Mouse (Mus musculus) megakaryocyte progenitor cell, adult 5-6 weeks (primary cell): Measurements from ENCODE around the gene Hist1h3c. TPM values are rescaled to one million over a fixed set of nuclear protein-coding genes. Genes with fewer than 3 reads are reported as not detected.
"Not testable (repeated sequence)": the region's sequence is repeated elsewhere in the genome, so short reads cannot be mapped to it uniquely, and the experiment has no call there.

Experiments
- ATAC-seq: replicated peaks from 2 replicates; pipeline ENCODE4 v1.8.0; 2016; ENCODE audit warnings: mild to moderate bottlenecking, moderate TSS enrichment, inconsistent platforms; ENCODE audit not compliant: poor library complexity
- total RNA-seq, 2 experiments: library from RNA; stranded (forward) in 1 of 2; stranded (reverse) in 1 of 2; fragments of 157-497, 149-512 nt in 1 of 2; fragments of 200-1000 nt in 1 of 2; gene quantifications; 2 replicates each; pipeline versions ENCODE4 v1.2.3 to v1.2.4; 2015 to 2017

The Hist1h3c gene
- total RNA-seq, 2 experiments from 2014 or later, result 88.8 to 756 TPM

- no peak for ATAC-seq
Observed at GRCm38 (mm10) chr13:23708041-23708440, 37.4 kb downstream of the Hist1h3c start.

DNA sequence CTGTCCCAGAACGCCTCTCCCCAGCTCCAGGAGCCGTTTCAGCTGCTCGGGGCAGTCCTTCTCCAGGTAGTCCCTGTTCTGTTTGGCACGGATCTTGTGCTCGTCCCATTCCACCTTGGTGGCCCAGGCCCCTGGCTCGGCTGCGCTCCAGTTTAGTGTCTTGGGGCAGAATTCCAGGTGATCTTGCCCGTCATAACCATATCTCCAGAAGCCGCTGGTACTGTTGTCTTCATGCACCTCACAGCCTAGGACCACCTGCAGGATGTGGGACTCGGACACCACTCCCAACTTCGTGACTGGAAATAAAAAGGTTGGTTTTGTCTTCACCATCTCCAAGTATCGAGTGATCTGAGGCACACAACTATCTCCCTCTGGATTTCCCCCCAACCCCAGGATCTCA lies 38.6 kb downstream of the Hist1h3c start:
- ATAC-seq, result no peak

GRCm38 (mm10) chr13:23705751-23706356 lies 39.5 kb downstream of the Hist1h3c start:
- peak; percentile 38 for ATAC-seq

DNA sequence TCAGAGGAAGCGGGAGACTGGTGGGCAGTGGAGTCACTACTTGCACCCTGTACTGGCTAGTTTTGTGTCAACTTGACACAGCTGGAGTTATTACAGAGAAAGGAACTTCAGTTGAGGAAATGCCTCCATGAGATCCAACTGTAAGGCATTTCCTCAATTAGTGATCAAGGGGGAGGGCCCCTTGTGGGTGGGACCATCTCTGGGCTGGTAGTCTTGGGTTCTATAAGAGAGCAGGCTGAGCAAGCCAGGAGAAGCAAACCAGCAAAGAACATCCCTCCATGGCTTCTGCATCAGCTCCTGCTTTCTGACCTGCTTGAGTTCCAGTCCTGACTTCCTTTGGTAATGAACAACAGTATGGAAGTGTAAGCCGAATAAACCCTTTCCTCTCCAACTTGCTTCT lies 42.6 kb downstream of the Hist1h3c start:
- not testable (repeated sequence) for ATAC-seq

DNA sequence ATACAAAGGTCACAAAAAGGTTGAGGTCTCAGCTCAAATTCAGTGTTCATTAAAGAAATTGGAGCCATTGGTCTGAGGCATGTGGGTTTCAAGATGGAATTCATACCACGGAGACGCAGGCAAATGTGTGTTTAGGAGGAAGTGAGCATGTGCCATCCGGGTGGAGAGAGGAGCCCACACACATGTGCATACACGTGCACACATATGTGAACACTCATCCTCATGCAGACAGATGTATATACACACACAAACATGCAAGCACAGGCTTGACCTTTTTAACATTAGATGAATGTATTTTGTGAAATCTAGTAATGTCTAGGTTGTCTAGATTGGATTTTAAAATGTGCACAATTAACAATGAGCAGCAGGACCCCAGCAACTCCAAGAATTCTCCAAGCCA lies 43.2 kb downstream of the Hist1h3c start:
- no peak for ATAC-seq

DNA sequence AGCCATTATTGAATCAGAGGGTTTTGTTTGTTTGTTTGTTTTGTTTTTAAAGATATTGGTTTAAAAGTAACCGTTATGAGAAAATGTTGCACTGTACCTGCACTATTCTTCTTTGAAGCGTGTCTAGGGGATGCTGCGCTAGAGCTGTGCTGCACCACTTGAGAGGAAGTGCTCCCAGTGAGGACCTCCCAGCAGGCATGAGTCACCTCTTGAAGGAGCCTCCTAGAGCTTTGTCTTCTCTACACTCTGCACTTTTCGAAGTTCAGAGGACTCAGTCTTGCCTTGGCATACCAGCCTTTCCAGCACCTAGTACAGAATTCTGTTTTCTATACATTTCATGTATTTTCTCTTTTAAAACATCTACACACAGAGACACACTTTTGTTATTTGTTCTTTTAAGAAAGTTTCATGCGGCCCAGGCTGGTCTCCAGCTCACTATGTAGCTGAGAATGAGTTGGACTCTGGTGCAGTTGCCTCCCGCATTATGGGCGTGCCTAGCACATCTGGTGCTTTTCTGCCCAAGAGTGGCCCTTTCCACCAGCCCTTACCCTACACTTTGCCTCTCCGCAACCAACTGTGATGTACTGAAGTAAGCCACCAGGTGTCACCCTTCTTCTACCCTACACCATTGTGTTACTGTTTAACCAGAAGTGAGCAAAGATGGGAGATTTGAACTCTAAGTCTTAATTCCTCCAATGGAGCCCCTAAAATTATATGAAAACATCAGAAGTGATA lies 44.4 kb downstream of the Hist1h3c start:
- peak; percentile 64 for ATAC-seq

- no peak for ATAC-seq
Observed at GRCm38 (mm10) chr13:23699767-23700166, 45.6 kb downstream of the Hist1h3c start.

GRCm38 (mm10) chr13:23698996-23699395 lies 46.4 kb downstream of the Hist1h3c start:
- ATAC-seq, result no peak

- peak; percentile 79 for ATAC-seq
Observed at GRCm38 (mm10) chr13:23698300-23698693, 47.1 kb downstream of the Hist1h3c start, which contains the start of gene Hist1h4c. Gene Hist1h4c, minus strand, starts transcription at chr13:23698454.

DNA sequence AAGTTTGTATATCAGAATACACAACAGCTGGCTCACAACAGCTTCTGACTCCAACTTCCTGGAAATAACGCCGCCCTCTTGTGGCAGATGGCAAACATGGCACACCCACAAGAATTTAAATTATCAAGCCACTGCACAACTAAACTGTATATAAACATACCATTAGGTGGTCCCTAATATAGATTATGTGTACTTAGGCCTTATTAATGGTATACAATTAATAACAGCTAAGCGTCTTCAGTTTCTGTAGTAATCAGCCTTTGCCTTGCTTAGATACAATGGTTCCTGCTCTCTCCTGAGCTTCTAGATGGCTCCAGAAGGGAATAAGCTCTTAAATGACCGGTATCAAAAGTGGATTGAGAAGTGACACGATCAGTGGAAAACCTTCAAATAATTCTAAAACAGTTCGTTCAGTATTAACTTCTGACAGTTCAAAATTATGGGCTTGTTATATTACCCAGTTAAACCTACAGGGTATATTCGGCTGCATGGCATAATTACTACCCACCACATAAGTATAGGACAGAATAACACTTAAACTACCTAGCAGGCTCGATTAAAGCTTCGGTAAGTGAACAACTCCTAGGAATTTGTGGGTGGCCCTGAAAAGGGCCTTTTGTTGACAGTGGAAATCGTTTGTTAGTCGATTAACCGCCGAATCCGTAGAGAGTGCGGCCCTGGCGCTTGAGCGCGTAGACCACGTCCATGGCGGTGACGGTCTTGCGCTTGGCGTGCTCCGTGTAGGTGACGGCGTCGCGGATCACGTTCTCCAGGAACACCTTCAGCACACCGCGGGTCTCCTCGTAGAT lies 47.7 kb downstream of the Hist1h3c start:
- ATAC-seq, result peak; percentile 51

DNA sequence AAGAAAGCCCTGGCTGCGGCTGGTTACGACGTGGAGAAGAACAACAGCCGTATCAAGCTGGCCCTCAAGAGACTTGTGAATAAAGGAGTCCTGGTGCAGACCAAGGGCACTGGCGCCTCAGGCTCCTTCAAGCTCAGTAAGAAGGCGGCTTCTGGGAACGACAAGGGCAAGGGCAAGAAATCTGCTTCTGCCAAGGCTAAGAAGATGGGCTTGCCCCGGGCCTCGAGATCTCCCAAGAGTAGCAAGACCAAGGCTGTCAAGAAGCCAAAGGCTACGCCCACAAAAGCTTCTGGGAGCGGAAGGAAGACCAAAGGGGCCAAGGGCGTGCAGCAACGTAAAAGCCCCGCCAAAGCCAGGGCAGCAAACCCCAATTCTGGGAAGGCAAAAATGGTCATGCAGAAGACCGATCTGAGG lies 49.3 kb downstream of the Hist1h3c start:
- no peak for ATAC-seq

DNA sequence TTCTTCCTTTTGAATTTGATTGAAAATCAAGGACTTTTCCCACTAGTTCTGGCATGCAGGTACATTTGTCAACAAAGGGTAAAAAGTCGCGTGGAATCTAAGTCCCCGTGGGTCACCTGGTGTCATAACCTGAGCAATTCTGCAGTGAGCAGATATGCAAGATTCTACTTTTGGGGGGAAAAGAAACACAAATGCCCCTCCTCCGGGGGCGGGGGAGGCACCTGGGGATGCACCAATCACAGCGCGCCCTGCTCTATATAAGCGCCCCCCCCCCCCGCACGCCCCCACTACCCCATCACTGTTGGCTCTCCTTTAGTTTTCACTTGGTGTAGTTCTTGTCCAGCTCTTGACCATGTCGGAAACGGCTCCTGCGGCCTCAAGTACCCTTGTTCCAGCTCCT lies 49.9 kb downstream of the Hist1h3c start, which contains the start of gene Hist1h1t:
TSS of gene Hist1h1t (plus strand) at position 301 of the 400 bp plus-strand sequence.
- ATAC-seq, result no peak

Other genes with a start within 250 kb of the Hist1h3c start
Only the 30 nearest of the 37 such genes appear.
- gene Hist1h1d, start 192.3 kb downstream of the Hist1h3c start, total RNA-seq (2015), result 8.5 and 9.3 TPM in 2 replicates
- gene Hist1h1d, start 192.3 kb downstream of the Hist1h3c start, total RNA-seq (2017), result 112 TPM in 2 replicates
- 98.5 and 110 TPM in 2 replicates for gene Hist1h3e, start 183.2 kb downstream of the Hist1h3c start, total RNA-seq (2015)
- 286 and 398 TPM in 2 replicates for gene Hist1h3e, start 183.2 kb downstream of the Hist1h3c start, total RNA-seq (2017)
- gene Hist1h2ae, start 174.4 kb downstream of the Hist1h3c start, total RNA-seq (2015), result 5.3 and 9.4 TPM in 2 replicates
- gene Hist1h2ae, start 174.4 kb downstream of the Hist1h3c start, total RNA-seq (2017), result 249 and 287 TPM in 2 replicates
- gene Hist1h2bg, start 174.2 kb downstream of the Hist1h3c start, total RNA-seq (2015), result 285 and 322 TPM in 2 replicates
- 1,174 and 1,244 TPM in 2 replicates for gene Hist1h2bg, start 174.2 kb downstream of the Hist1h3c start, total RNA-seq (2017)
- 321 and 327 TPM in 2 replicates for gene Hist1h2bf, start 171.4 kb downstream of the Hist1h3c start, total RNA-seq (2015)
- 466 and 575 TPM in 2 replicates for gene Hist1h2bf, start 171.4 kb downstream of the Hist1h3c start, total RNA-seq (2017)
- 1.9 and 3.4 TPM in 2 replicates for gene Hist1h2ad, start 171.2 kb downstream of the Hist1h3c start, total RNA-seq (2015)
- gene Hist1h2ad, start 171.2 kb downstream of the Hist1h3c start, total RNA-seq (2017), result 229 and 1,060 TPM in 2 replicates
- gene Hist1h3d, start 169.8 kb downstream of the Hist1h3c start, total RNA-seq (2015), result 105 and 131 TPM in 2 replicates
- 118 and 137 TPM in 2 replicates for gene Hist1h3d, start 169.8 kb downstream of the Hist1h3c start, total RNA-seq (2017)
- gene Hist1h4d, start 164.0 kb downstream of the Hist1h3c start, total RNA-seq (2015), result 492 and 526 TPM in 2 replicates
- gene Hist1h4d, start 164.0 kb downstream of the Hist1h3c start, total RNA-seq (2017), result 951 and 1,054 TPM in 2 replicates
- gene Hist1h2be, start 124.5 kb downstream of the Hist1h3c start, total RNA-seq (2015), result 7.7 and 11.7 TPM in 2 replicates
- gene Hist1h2be, start 124.5 kb downstream of the Hist1h3c start, total RNA-seq (2017), result 85.8 and 90.5 TPM in 2 replicates
- gene Hist1h1e, start 123.0 kb downstream of the Hist1h3c start, total RNA-seq (2015), result 297 TPM in 2 replicates
- gene Hist1h1e, start 123.0 kb downstream of the Hist1h3c start, total RNA-seq (2017), result 260 and 272 TPM in 2 replicates
- gene Hist1h2ac, start 61.7 kb downstream of the Hist1h3c start, total RNA-seq (2015), result 17.1 and 19.7 TPM in 2 replicates
- 101 and 110 TPM in 2 replicates for gene Hist1h2ac, start 61.7 kb downstream of the Hist1h3c start, total RNA-seq (2017)
- gene Hist1h2bc, start 61.4 kb downstream of the Hist1h3c start, total RNA-seq (2015), result 36.2 and 54.1 TPM in 2 replicates
- 196 and 235 TPM in 2 replicates for gene Hist1h2bc, start 61.4 kb downstream of the Hist1h3c start, total RNA-seq (2017)
- gene Hist1h1t, start 49.8 kb downstream of the Hist1h3c start, total RNA-seq (2015), result not detected in 2 replicates
- 0.29 TPM in 1 of 2 replicates, not detected in the other for gene Hist1h1t, start 49.8 kb downstream of the Hist1h3c start, total RNA-seq (2017)
- gene Hist1h4c, start 47.1 kb downstream of the Hist1h3c start, total RNA-seq (2015), result 45.1 and 51.9 TPM in 2 replicates
- gene Hist1h4c, start 47.1 kb downstream of the Hist1h3c start, total RNA-seq (2017), result 238 and 311 TPM in 2 replicates
- 15.9 and 16.6 TPM in 2 replicates for gene Hfe, start 34.7 kb downstream of the Hist1h3c start, total RNA-seq (2015)
- 6.0 and 8.7 TPM in 2 replicates for gene Hfe, start 34.7 kb downstream of the Hist1h3c start, total RNA-seq (2017)
- gene Hist1h1c, start 6.8 kb downstream of the Hist1h3c start, total RNA-seq (2015), result 103 and 110 TPM in 2 replicates
- gene Hist1h1c, start 6.8 kb downstream of the Hist1h3c start, total RNA-seq (2017), result 686 and 791 TPM in 2 replicates
- gene Hist1h2bb, start 1.1 kb upstream of the Hist1h3c start, total RNA-seq (2015), result 232 TPM in 2 replicates
- 3,020 and 3,268 TPM in 2 replicates for gene Hist1h2bb, start 1.1 kb upstream of the Hist1h3c start, total RNA-seq (2017)
- gene Hist1h2ab, start 5.5 kb upstream of the Hist1h3c start, total RNA-seq (2015), result 28.1 and 45.4 TPM in 2 replicates
- 2,397 and 3,405 TPM in 2 replicates for gene Hist1h2ab, start 5.5 kb upstream of the Hist1h3c start, total RNA-seq (2017)
- 332 and 371 TPM in 2 replicates for gene Hist1h3b, start 6.7 kb upstream of the Hist1h3c start, total RNA-seq (2015)
- gene Hist1h3b, start 6.7 kb upstream of the Hist1h3c start, total RNA-seq (2017), result 579 and 647 TPM in 2 replicates
- 33.6 and 56.1 TPM in 2 replicates for gene Hist1h4b, start 11.4 kb upstream of the Hist1h3c start, total RNA-seq (2015)
- 548 and 759 TPM in 2 replicates for gene Hist1h4b, start 11.4 kb upstream of the Hist1h3c start, total RNA-seq (2017)
- 39.5 and 40.4 TPM in 2 replicates for gene Hist1h4a, start 15.6 kb upstream of the Hist1h3c start, total RNA-seq (2015)
- gene Hist1h4a, start 15.6 kb upstream of the Hist1h3c start, total RNA-seq (2017), result 492 and 698 TPM in 2 replicates
- gene Hist1h3a, start 16.8 kb upstream of the Hist1h3c start, total RNA-seq (2015), result 47.7 and 63.0 TPM in 2 replicates
- 393 and 612 TPM in 2 replicates for gene Hist1h3a, start 16.8 kb upstream of the Hist1h3c start, total RNA-seq (2017)
- 151 and 174 TPM in 2 replicates for gene Hist1h1a, start 18.1 kb upstream of the Hist1h3c start, total RNA-seq (2015)
- 2,111 and 2,271 TPM in 2 replicates for gene Hist1h1a, start 18.1 kb upstream of the Hist1h3c start, total RNA-seq (2017)
- gene Trim38, start 24.3 kb upstream of the Hist1h3c start, total RNA-seq (2015), result not detected in 2 replicates
- 0.42 TPM in 1 of 2 replicates, not detected in the other for gene Trim38, start 24.3 kb upstream of the Hist1h3c start, total RNA-seq (2017)
- not detected in 2 replicates for gene Slc17a2, start 61.4 kb upstream of the Hist1h3c start, total RNA-seq (2015)
- not detected in 2 replicates for gene Slc17a2, start 61.4 kb upstream of the Hist1h3c start, total RNA-seq (2017)
- gene Slc17a3, start 93.8 kb upstream of the Hist1h3c start, total RNA-seq (2015), result 0.39 TPM in 1 of 2 replicates, not detected in the other
- gene Slc17a3, start 93.8 kb upstream of the Hist1h3c start, total RNA-seq (2017), result 0.10 TPM in 1 of 2 replicates, not detected in the other
- gene Slc17a1, start 122.1 kb upstream of the Hist1h3c start, total RNA-seq (2015), result not detected in 2 replicates
- not detected in 2 replicates for gene Slc17a1, start 122.1 kb upstream of the Hist1h3c start, total RNA-seq (2017)
- gene Slc17a4, start 169.4 kb upstream of the Hist1h3c start, total RNA-seq (2015), result not detected in 2 replicates
- gene Slc17a4, start 169.4 kb upstream of the Hist1h3c start, total RNA-seq (2017), result 0.33 TPM in 1 of 2 replicates, not detected in the other
- not detected in 2 replicates for gene Hist1h2ba, start 188.6 kb upstream of the Hist1h3c start, total RNA-seq (2015)
- not detected in 2 replicates for gene Hist1h2ba, start 188.6 kb upstream of the Hist1h3c start, total RNA-seq (2017)
- not detected in 2 replicates for gene Hist1h2aa, start 188.9 kb upstream of the Hist1h3c start, total RNA-seq (2015)
- gene Hist1h2aa, start 188.9 kb upstream of the Hist1h3c start, total RNA-seq (2017), result not detected in 2 replicates